Mouse (Mus musculus): Measurements from ENCODE around the gene AC131692.1. TPM values are rescaled to one million over a fixed set of nuclear protein-coding genes. Genes with fewer than 3 reads are reported as not detected.

Gene AC131692.1
- polyA plus RNA-seq, 1 experiment from 2014 or later, result 0.28 TPM

- peaks cover 7% of the 10 kb centered on the region for H3K4me1 ChIP-seq
- no peak overlapping the region for H3K4me2 ChIP-seq
- no peak for ATAC-seq (ENCODE audit: insufficient read depth, low FRiP score, low read depth)
- no peaks in the 10 kb centered on the region for H3K27me3 ChIP-seq (replicated peaks)
- no peaks in the 10 kb centered on the region for H3K9me3 ChIP-seq
- WGBS, result 68% methylated on average over 5 of the region's 5 CpGs
- no peaks in the 10 kb centered on the region for H3K36me3 ChIP-seq
- H3K27ac ChIP-seq, result no peak overlapping the region
- no peak overlapping the region for H3K9ac ChIP-seq
- H3K4me3 ChIP-seq (replicated peaks), result no peak overlapping the region
Observed at GRCm38 (mm10) chr19:6144842-6145241, 50.6 kb downstream of the AC131692.1 start.

Small RNA genes lying within 50 kb of the gene (microRNA-seq; reads per million reads assigned to microRNA genes)
- 1.7 reads per million for gene Mir6988

Other genes starting within 250 kb of the AC131692.1 start
- 25.3 and 27.7 TPM in 2 replicates for gene Frmd8, start 219.1 kb upstream of the AC131692.1 start, polyA plus RNA-seq (2015; fragmentation: Nextera tagmentation; extraction: Ambion mirVana)
- 5.5 TPM in 2 replicates for gene Slc25a45, start 216.6 kb upstream of the AC131692.1 start, polyA plus RNA-seq (2015; fragmentation: Nextera tagmentation; extraction: Ambion mirVana)
- gene Tigd3, start 200.3 kb upstream of the AC131692.1 start, polyA plus RNA-seq (2015; fragmentation: Nextera tagmentation; extraction: Ambion mirVana), result 2.3 and 2.4 TPM in 2 replicates
- 98.7 and 118 TPM in 2 replicates for gene Dpf2, start 181.4 kb upstream of the AC131692.1 start, polyA plus RNA-seq (2015; fragmentation: Nextera tagmentation; extraction: Ambion mirVana)
- gene Cdc42ep2, start 169.6 kb upstream of the AC131692.1 start, polyA plus RNA-seq (2015; fragmentation: Nextera tagmentation; extraction: Ambion mirVana), result 9.6 and 11.0 TPM in 2 replicates
- 60.9 and 64.2 TPM in 2 replicates for gene Pola2, start 130.2 kb upstream of the AC131692.1 start, polyA plus RNA-seq (2015; fragmentation: Nextera tagmentation; extraction: Ambion mirVana)
- not detected in 2 replicates for gene Slc22a20, start 108.3 kb upstream of the AC131692.1 start, polyA plus RNA-seq (2015; fragmentation: Nextera tagmentation; extraction: Ambion mirVana)
- 15.2 and 16.4 TPM in 2 replicates for gene Capn1, start 78.5 kb upstream of the AC131692.1 start, polyA plus RNA-seq (2015; fragmentation: Nextera tagmentation; extraction: Ambion mirVana)
- gene Syvn1, start 47.8 kb upstream of the AC131692.1 start, polyA plus RNA-seq (2015; fragmentation: Nextera tagmentation; extraction: Ambion mirVana), result 26.7 and 31.7 TPM in 2 replicates
- gene Mrpl49, start 36.6 kb upstream of the AC131692.1 start, polyA plus RNA-seq (2015; fragmentation: Nextera tagmentation; extraction: Ambion mirVana), result 68.0 and 70.4 TPM in 2 replicates
- 625 and 772 TPM in 2 replicates for gene Fau, start 36.6 kb upstream of the AC131692.1 start, polyA plus RNA-seq (2015; fragmentation: Nextera tagmentation; extraction: Ambion mirVana)
- gene Znhit2, start 33.2 kb upstream of the AC131692.1 start, polyA plus RNA-seq (2015; fragmentation: Nextera tagmentation; extraction: Ambion mirVana), result 34.6 and 36.6 TPM in 2 replicates
- 27.7 and 30.0 TPM in 2 replicates for gene Tm7sf2, start 26.0 kb upstream of the AC131692.1 start, polyA plus RNA-seq (2015; fragmentation: Nextera tagmentation; extraction: Ambion mirVana)
- 69.1 and 70.0 TPM in 2 replicates for gene Vps51, start 17.2 kb upstream of the AC131692.1 start, polyA plus RNA-seq (2015; fragmentation: Nextera tagmentation; extraction: Ambion mirVana)
- gene Tmem262, start 14.4 kb upstream of the AC131692.1 start, polyA plus RNA-seq (2015; fragmentation: Nextera tagmentation; extraction: Ambion mirVana), result not detected in 2 replicates
- gene Gm28374, start 12.2 kb upstream of the AC131692.1 start, polyA plus RNA-seq (2015; fragmentation: Nextera tagmentation; extraction: Ambion mirVana), result 2.0 and 2.3 TPM in 2 replicates
- 61.5 and 69.8 TPM in 2 replicates for gene Zfpl1, start 9.5 kb upstream of the AC131692.1 start, polyA plus RNA-seq (2015; fragmentation: Nextera tagmentation; extraction: Ambion mirVana)
- 29.9 and 32.7 TPM in 2 replicates for gene Cdca5, start 9.4 kb upstream of the AC131692.1 start, polyA plus RNA-seq (2015; fragmentation: Nextera tagmentation; extraction: Ambion mirVana)
- 3.0 and 5.9 TPM in 2 replicates for gene Naaladl1, start 11.4 kb downstream of the AC131692.1 start, polyA plus RNA-seq (2015; fragmentation: Nextera tagmentation; extraction: Ambion mirVana)
- 40.7 and 46.1 TPM in 2 replicates for gene Sac3d1, start 24.2 kb downstream of the AC131692.1 start, polyA plus RNA-seq (2015; fragmentation: Nextera tagmentation; extraction: Ambion mirVana)
- 29.2 and 29.9 TPM in 2 replicates for gene Snx15, start 33.9 kb downstream of the AC131692.1 start, polyA plus RNA-seq (2015; fragmentation: Nextera tagmentation; extraction: Ambion mirVana)
- 0.34 and 0.55 TPM in 2 replicates for gene Batf2, start 46.6 kb downstream of the AC131692.1 start, polyA plus RNA-seq (2015; fragmentation: Nextera tagmentation; extraction: Ambion mirVana)
- gene Arl2, start 47.1 kb downstream of the AC131692.1 start, polyA plus RNA-seq (2015; fragmentation: Nextera tagmentation; extraction: Ambion mirVana), result 101 and 102 TPM in 2 replicates
- gene Majin, start 90.0 kb downstream of the AC131692.1 start, polyA plus RNA-seq (2015; fragmentation: Nextera tagmentation; extraction: Ambion mirVana), result not detected in 2 replicates
- 0.62 TPM in 2 replicates for gene Gpha2, start 132.0 kb downstream of the AC131692.1 start, polyA plus RNA-seq (2015; fragmentation: Nextera tagmentation; extraction: Ambion mirVana)
- gene Ppp2r5b, start 141.5 kb downstream of the AC131692.1 start, polyA plus RNA-seq (2015; fragmentation: Nextera tagmentation; extraction: Ambion mirVana), result 20.5 and 23.7 TPM in 2 replicates
- 7.6 and 10.6 TPM in 2 replicates for gene Atg2a, start 147.2 kb downstream of the AC131692.1 start, polyA plus RNA-seq (2015; fragmentation: Nextera tagmentation; extraction: Ambion mirVana)
- 67.3 and 73.4 TPM in 2 replicates for gene Ehd1, start 182.3 kb downstream of the AC131692.1 start, polyA plus RNA-seq (2015; fragmentation: Nextera tagmentation; extraction: Ambion mirVana)
- 1.3 and 1.5 TPM in 2 replicates for gene Cdc42bpg, start 212.0 kb downstream of the AC131692.1 start, polyA plus RNA-seq (2015; fragmentation: Nextera tagmentation; extraction: Ambion mirVana)
- gene Men1, start 240.6 kb downstream of the AC131692.1 start, polyA plus RNA-seq (2015; fragmentation: Nextera tagmentation; extraction: Ambion mirVana), result 70.2 and 74.3 TPM in 2 replicates
- gene Map4k2, start 246.7 kb downstream of the AC131692.1 start, polyA plus RNA-seq (2015; fragmentation: Nextera tagmentation; extraction: Ambion mirVana), result 11.4 and 13.8 TPM in 2 replicates

All from stomach, embryonic 15.5 days (tissue).